Mouse (Mus musculus) layer of hippocampus, adult 18-20 months (tissue): ENCODE results near the gene Tctn3. TPM values are rescaled to one million over a fixed set of nuclear protein-coding genes. Genes with fewer than 3 reads are reported as not detected.
A peak's percentile ranks its signal among the peaks of the same experiment; 100 is the strongest.

Experiments
- DNase-seq, 2 experiments: peaks; one replicate each; pipeline ENCODE4 v3.0.0; 2022; ENCODE audit warnings: low spot score in 2 of 2
- long read RNA-seq: library from polyadenylated mRNA; stranded (forward); transcript quantifications from one replicate; pipeline ENCODE4 v2.0.0, GENCODE M21; 2021
- total RNA-seq, 2 experiments: library from RNA; stranded (reverse); gene quantifications; 2 replicates each; pipeline ENCODE4 v1.2.3; 2021

The Tctn3 gene
- total RNA-seq: 10 to 100 TPM; 15.1 to 16.6 TPM
- long read RNA-seq, transcript Tctn3-201 (14 exons, 2,743 nt): major isoform, 20 of 26 reads
- long read RNA-seq, partial matches to known transcripts: 0 of 26 reads
- long read RNA-seq, other reads (novel, unspliced or antisense): 6 of 26 reads

DNA sequence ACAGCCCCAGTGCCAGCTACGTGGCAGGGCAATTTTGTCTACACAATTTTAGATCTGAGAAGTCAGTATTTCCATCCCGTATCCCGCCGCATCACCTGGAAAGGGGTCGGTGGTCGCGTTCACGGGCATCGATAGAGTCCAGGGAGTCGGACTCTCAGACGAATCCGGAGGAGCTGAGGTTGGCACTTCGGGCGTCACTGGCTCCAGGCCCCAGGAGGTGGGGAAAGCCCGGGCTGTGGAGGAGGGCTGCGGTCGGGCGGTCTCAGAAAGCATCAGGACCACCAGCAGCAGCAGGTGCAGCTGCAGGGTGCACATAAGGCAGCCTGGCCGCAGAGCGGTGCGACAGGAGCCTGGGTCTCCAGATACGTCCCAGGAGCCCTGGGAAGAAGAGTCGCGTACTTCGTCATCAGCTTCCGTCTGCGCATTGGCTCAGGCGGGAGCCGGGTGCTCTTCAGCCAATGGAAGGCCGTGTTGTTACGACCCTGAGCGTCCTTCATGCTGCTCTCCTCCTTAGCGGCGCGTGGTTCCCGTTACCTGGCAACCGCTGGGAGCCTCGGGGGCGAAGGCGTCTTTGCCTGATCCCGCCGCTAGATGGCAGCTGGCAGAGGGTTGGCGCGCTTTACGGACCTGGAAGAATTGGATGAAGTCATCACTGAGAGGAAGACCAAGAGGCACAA lies at the start of gene Tctn3, which contains the start of gene Entpd1:
Gene Tctn3 (minus strand): TSS at position 404 of the 677 bp plus-strand sequence.
Gene Entpd1 (plus strand): TSS at position 537 of the 677 bp plus-strand sequence.
- peak; percentile 95 to 97 for DNase-seq

DNA sequence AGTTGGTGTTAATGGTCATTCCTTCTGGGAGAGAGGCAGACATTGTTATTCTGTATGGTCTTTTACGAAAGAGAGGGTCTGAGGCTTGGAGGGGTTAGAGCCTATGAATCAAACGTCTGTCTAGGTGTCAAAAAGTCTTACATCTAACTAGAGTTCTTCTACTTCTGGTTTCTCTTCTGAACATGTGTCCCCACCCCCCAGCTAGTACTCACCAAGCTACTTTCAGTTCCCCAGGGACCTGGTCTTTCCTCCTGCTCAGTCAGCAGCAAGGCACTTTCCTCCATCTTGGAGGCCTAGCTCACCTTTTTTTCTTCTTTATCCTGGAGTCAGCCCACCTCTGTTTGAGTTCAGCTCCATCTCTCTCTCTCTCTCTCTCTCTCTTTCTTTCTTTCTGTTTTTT lies 49.1 kb upstream of the Tctn3 start:
- DNase-seq: no peak

DNA sequence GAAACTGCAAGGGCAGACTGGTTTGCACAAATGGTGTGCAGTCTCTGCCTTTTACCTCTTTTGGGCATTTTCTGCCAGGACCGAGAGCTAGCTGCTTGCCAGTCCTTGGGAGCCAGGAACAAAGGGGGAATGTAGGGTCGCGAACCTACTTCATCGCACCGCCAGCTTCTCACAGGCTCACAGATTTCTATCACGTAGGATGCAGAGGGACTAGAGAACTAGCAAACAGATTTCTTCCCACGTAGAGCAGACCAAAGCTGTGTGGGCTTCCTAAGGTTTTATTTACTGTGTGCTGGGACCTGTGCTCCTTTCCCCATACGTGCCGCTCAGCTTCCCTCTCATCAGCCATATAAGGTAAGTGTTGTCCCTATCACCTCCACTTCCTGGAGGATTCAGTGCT lies 48.5 kb upstream of the Tctn3 start:
- no peak for DNase-seq

DNA sequence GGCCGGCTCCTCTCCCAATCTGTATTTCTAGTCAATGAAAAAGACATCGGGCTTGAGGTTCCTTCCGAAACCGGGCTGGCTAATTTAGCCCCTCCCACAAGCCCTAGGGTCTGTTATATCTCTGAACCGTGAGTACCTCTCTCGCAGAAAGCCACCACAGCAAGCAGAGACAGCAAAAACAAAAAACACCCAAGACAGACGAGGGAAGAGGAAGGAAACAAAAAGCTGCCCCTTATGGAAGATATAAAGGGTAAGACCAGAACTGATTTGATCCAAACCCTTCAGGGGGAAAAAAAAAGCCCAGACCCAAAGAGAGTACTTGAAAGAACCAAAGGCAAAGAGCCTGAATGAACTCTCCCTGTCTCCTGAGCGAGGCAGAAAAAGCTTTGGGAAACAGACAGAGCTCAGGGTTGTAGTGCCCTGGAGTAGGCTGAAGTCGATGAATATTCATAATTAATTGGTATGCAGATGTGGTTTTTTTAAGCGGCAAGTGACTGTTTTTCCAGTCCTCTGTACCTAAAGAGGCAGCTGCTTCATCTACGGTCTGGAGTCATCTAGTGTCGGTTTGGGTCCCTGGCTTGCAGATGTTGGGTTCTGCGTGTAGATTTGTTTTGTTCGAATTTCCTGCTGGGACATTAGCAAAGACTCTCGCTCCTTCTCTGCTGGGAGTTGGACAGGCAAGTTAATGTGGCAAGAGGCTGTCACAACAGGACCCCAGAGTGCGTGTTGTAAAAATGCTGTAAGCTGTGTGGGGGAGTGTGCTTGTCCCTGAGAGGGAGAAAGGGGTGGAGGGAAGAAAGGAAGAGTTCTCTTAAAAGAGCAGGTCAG lies 47.8 kb upstream of the Tctn3 start:
- peak in 1 of 2 experiments; percentile 13 for DNase-seq

DNA sequence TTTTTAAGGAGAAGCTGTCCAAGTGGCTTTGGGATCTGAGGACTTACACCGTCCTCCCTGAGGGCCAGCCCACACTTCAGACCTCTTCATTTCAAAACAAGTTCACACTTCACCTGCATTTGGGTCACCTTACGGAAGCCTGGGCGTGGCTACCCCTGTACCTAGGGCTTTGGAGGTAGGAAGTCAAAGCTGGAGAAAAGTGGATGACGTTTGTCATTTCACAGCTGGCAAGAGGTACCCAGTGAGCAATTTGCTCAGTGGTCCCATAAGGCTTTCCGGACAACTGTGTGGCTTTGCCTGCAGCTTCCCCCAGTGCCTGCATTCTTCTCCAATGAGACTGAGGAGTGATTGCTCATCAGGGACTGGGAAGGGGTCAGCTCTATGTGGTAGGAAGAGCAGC lies 46.9 kb upstream of the Tctn3 start:
- no peak for DNase-seq

DNA sequence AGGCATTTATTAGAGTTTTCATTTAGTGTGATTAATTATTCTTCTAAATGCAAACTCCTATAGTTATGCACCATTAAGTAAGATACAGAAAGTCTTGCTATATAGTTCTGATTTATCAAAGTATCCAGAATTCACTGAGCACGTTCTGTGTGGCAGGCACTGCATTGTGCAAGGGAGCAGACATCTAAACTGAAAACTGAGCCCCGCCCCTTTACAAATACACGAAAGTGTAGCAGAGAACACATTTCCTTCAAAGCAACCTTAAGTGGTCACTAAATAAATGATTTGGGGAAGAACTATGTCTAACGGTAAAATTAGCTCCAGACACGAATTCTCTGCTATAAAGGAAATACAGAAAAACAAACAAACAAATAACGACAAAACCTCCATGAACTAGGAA lies 46.2 kb upstream of the Tctn3 start:
- DNase-seq: no peak

DNA sequence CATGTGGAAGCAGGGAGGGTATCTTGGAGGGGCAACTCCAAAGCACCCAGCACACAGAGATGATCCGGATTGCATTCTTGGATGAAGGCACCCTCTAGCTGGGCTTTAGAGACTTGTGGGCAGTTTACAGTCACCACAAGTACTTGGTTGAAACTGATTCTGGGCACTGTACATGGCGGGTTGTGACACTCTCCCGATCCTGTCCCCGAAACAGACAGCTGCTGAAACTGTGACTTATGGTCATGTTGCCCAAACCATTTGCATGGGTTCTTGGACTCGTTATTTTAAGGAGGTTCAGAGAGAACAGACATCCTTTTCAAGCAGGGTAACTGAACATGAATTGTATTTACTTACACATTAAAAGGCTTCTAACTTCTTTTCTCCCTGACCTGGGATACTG lies 44.2 kb upstream of the Tctn3 start:
- no peak for DNase-seq

DNA sequence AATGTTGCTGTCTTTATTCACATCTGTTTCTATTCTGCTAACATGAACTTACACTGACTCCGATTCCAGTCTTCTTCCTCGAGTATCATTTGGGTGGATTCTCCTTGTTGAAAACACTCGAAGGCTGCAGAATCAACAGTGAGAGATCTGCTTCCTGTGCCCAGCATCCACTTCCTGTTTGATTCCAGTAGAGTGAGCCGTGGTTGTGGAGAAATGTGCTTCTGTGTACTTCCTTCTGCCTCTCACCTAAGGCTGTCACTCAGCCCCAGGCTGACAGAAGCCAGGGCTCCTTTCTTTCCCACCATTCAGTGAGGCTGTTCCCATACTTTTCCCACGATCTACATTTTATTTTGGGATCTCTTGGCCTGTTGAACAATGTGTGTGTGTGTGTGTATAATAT lies 38.1 kb upstream of the Tctn3 start:
- no peak for DNase-seq

DNA sequence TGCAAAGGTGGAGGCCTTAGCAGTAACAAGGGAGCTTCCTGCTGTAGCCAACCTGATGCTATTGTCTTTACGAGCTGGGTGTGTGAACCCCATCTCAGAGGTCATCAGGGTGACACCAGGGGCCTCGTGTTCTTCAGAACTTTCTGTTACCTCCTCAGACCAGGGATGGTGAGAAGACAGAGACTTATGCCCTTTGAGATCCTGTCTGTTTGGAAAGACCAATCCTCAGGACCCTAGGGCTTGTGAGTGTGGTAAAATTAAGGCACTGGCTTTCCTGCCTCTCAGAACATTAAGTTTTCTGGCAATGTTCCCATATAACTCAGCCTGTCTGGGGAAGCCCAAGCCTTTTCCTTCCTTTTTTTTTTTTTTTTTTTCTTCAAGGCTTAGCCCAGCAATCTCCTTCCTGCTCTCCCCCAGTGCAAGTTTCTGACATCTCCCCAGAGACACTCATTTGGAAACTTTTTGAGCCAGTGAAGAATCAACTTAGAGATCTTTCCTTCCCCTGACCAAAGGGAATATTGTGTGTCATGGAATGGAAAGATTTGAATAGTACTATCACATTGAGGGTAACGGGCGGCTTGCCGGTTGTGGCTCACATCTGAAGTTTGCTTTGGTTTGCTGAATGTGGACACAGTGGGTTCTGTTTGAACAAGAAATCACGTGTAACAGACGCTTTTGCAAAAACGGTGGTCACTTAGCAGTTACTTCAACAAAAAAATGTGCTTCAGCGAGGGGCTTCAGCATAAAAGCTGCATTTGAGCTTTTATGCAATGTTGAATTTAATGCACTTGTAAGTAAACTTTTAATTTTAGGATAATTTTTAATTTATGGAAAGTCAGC lies 35.5 kb upstream of the Tctn3 start:
- DNase-seq: no peak

DNA sequence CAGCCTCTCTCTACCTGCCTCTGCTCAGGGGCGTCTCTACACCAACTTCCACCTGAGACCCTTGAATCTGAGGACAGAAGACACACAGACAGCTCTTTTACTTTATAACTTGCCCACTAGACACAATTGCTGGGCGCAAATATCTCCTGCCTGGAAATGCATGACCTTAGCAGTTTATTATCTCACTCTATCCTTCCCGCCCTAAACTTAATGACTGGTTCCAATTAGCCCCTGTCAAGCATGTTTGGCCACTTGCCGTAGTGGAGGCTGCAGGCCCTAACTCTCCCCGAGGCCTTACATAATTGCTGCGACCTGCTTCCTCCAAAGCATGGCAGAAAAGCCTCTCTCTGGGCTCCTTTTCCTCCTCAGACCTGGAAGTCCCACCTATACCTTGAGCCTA lies 34.3 kb upstream of the Tctn3 start:
- DNase-seq: no peak

DNA sequence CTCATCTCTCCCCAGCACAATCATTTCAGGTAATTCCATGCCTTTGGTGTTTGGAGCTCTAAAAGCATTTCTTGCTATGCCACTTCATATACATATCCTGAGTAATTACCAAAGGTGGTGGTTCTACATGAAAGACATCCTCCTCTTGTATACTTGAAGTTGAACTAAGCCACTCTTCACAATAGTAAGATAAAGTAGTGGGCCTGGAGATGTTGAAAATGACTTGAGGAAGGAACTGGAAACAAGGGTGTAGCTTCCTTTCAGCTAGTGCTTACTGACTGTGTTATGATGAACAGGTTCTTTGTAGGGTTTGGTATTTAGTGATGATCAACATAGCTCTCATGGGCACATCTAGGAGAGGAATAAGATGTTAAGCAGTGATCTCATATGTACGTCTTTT lies 31.8 kb upstream of the Tctn3 start:
- no peak for DNase-seq

DNA sequence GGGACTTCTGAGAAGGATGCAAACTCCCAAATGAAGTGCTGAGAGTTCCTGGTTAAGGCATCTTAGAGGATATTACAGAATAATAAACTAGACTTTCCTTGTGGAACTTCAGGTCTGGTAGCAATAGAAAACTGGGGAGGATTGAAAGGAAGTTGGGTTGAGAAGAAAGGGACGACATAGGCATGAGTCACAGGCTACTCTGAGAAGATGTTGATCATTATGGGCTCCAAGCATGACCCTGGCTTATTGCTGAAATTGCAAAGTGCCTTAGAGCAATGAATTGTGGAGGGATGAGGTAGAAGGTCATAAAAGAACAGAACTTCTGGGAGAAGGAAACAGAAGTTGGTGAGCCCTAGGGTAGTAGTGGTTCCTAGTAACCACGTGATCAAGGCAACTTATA lies 28.8 kb upstream of the Tctn3 start:
- DNase-seq: no peak

DNA sequence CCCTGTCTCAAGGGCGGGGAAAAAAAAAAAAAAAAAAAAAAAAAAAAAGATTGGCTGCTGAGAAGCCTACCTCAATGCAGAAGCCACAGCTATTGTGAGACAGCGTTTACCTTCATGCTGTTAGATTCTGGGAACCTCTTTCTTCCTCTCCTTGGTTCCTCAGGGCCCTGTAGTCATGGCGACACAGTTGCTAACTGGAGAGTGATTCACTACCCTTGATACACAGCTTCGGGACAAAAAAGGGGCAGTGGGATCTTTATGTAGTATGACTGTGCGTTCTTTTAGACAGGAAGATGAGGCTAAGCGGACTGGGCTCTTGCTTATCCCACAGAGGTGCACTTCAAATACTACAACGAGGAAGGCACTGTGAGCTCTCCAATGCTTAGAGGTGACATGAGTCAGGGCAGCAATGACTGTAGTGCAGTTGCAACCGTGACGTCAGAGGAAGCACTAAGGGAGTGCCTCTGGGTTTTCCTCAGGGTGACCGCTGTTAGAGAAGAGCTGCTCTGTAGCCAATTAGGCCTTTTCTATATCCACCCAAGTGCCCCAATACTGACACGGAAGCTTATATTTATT lies 27.8 kb upstream of the Tctn3 start:
- no peak for DNase-seq

DNA sequence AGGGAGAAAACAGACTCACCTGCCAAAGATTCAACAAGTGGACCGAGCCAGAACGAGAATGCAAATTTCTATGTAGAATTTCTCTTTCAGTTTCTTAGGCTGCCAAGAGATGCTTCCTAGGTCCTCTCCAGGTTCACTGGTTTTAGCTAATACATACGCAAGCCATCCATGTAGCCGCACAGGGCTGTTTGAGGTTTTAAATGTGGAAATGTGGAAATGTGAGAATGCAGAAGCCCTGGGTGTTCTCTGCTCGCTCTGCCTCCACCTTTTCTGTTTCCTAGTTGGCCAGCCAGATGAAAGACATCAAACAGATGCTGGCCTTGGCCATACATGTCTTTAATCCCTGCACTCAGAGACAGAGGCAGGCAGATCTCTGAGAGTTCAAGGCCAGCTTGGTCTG lies 26.5 kb upstream of the Tctn3 start:
- DNase-seq: no peak

DNA sequence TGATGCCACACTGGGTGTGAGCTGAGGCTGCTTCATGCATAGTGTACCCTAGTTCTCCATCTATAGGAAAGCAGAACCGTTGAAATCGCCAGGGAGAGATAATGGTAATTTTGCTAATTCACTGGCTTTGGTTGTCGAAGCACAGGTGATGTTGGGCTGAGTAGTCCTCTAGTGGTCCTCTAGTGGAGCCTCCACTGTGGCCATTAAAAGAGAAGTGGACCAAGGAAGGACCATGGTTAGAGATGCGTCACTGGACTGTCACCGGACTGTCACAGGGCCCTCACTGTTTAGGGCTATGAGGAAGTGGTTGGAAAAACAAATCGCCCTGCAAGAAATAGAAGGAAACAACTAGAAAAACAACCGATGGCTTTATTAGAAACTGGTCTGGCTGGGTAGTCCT lies 25.6 kb upstream of the Tctn3 start:
- no peak for DNase-seq

DNA sequence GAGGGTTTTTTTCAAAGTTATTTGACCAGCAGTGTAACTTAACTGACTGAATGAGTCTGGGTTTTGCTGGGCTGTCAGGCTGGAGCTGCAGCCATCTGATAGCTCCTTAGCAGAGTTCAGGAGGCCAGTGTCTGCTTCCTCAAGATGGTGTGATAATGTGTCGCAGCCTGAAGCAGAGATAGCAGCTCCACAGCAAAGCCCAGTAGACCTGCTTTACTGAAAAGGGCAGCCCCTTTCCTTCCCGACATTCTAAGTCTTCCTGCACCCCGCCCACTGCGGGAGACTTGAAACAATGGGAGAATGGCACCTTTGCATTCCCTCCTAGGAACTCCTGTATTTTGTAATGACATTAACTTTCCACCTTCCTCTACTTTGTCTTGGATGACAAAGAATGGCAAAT lies 25.1 kb upstream of the Tctn3 start:
- DNase-seq: no peak

DNA sequence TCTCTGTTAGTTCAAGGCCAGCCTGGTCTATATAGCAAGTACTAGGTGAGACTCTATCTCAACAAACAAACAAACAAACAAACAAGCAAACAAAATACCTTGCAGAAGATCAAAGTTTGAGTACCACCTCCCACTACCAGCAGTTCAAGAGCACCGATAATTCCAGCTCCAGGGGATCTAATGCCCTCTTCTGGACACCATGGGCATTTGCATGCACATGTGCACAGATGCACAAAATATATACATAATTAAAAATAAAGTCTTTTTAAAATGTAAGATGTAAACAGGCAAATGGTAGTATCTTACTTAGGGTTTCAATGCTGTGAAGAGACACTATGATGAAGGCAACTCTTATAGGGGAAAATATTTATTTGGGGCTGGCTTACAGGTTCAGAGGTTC lies 21.1 kb upstream of the Tctn3 start:
- no peak for DNase-seq

DNA sequence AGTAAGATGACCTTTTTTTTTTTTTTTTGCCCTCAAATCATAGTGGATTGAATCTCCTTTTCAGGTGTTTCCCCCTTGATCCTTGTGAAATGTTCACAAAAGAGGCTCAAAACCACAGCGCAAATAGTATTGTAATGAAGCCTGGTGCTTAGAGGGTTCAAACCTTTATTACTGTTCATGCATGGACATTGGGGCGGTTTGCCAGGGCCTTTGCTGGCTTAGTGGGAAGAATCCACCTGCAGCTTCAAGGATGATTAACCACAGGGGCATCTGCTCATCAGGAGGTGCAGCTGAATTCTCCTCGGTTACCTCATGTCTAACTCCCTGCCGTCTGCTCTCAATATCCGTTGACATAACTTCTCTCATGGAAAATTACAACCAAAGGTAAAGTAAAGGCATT lies 20.6 kb upstream of the Tctn3 start:
- no peak for DNase-seq

DNA sequence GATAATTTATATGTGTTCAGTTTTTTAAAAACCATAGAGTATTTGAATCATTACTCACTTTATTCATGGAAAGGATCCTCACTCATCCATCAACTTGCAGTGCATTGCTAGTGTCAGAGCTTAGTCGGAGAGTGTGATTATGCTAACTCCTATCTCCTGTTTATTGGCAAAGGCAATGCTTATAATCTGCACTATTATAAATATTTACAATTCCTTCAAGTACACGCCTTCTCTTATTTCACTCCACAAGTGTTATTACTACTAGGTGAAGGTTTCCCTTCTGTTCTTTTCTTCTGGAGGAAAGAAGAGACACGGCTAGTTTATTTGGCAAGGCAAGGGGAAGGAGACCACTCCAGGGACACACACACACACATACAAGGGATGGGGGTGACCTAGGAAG lies 20.2 kb upstream of the Tctn3 start:
- no peak for DNase-seq

DNA sequence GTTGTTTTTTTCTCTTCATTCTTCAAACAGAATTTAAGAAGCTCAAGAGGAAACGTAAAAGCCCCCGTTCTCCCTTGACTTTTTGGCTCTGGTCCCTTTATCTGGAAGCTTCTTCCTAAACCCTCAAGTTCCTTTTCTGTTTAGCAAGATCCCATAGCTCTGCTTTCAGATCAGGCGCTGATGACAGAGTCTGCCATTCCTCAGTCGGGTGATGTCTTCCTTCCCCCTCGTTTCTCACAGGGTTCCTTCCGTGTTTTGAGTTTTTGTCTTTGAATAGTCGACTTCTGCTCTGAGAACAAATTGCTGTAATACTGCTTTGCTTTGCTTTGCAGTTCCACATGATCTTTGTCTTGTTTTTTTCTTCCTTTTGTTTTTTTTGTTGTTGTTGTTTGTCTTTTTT lies 18.6 kb upstream of the Tctn3 start:
- DNase-seq: no peak

DNA sequence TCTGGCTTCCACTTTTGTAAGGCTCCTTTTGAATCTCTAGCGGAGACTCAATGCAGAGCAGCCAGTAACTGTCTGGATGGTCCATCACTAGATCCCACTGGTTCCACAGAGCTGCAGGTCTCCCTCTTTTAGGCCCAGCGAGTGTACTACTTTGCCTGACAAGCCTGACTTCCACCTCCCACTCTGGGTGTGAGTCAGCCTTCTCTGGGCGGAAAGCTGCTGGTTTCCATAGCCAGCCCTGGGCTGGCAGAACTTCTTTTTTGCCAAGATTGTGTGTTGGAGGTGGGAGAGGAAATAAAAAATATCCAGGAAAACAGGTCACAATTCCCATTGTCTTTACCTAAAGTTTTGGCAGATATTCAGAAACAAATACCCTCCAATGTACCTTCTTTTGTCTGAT lies 18.1 kb upstream of the Tctn3 start:
- DNase-seq: peak; percentile 23 to 67
